Mouse (Mus musculus): Measurements from ENCODE around the gene Nup155. TPM values are rescaled to one million over a fixed set of nuclear protein-coding genes. Genes with fewer than 3 reads are reported as not detected.
A peak's percentile ranks its signal among the peaks of the same experiment; 100 is the strongest.

Nup155 gene
- polyA plus RNA-seq, 1 experiment = 17.1 TPM

GRCm38 (mm10) chr15:8168591-8169265, 59.7 kb downstream of the Nup155 start, which contains the start of gene Cplane1:
Cplane1 (plus strand) TSS chr15:8169106.
- Histone ChIP-seq H3K27me3 (ENCODE audit: control insufficient read depth, insufficient read depth, low read length) (no peaks in the 10 kb centered on the region), H3K4me1 (replicated peaks; ENCODE audit: control insufficient read depth, insufficient read depth, low read length) (no peaks in the 10 kb centered on the region), H3K4me3 (ENCODE audit: control insufficient read depth, insufficient read depth, low read length) (peak within 1 kb of the TSS; percentile 85), H3K27ac (ENCODE audit: control insufficient read depth, insufficient read depth, low read length) (peak within 1 kb of the TSS; percentile 91), H3K36me3 (ENCODE audit: control insufficient read depth, insufficient read depth, low read length) (no peaks in the 10 kb centered on the region)
- no peak for TF ChIP-seq CTCF (IDR thresholded peaks at IDR 0.05; ENCODE audit: borderline replicate concordance, control insufficient read depth, extremely low read depth, insufficient read depth, low read length, poor library complexity)
- peak; percentile 79 for TF ChIP-seq POLR2A (IDR thresholded peaks at IDR 0.05; ENCODE audit: control insufficient read depth, extremely low read depth, insufficient read depth, low read length, poor library complexity)
- under 1% methylated on average over 46 of the region's 47 CpGs for WGBS
- DNase-seq = peak; percentile 94

- 1% methylated on average over 25 of the region's 25 CpGs for WGBS
- no peak for TF ChIP-seq CTCF (IDR thresholded peaks at IDR 0.05; ENCODE audit: borderline replicate concordance, control insufficient read depth, extremely low read depth, insufficient read depth, low read length, poor library complexity)
- TF ChIP-seq POLR2A (IDR thresholded peaks at IDR 0.05; ENCODE audit: control insufficient read depth, extremely low read depth, insufficient read depth, low read length, poor library complexity) = no peak
- peak overlapping the region; percentile 85 for H3K4me3 ChIP-seq (ENCODE audit: control insufficient read depth, insufficient read depth, low read length)
Measured at GRCm38 (mm10) chr15:8169266-8169746, 60.2 kb downstream of the Nup155 start.

GRCm38 (mm10) chr15:8189563-8189962, 80.5 kb downstream of the Nup155 start:
- H3K36me3 ChIP-seq (ENCODE audit: control insufficient read depth, insufficient read depth, low read length) = peaks cover 30% of the 10 kb centered on the region
- H3K27ac ChIP-seq (ENCODE audit: control insufficient read depth, insufficient read depth, low read length) = no peak overlapping the region
- TF ChIP-seq CTCF (IDR thresholded peaks at IDR 0.05; ENCODE audit: borderline replicate concordance, control insufficient read depth, extremely low read depth, insufficient read depth, low read length, poor library complexity) = no peak
- WGBS = 97% methylated on average over 3 of the region's 3 CpGs
- H3K4me3 ChIP-seq (ENCODE audit: control insufficient read depth, insufficient read depth, low read length) = no peak overlapping the region
- H3K27me3 ChIP-seq (ENCODE audit: control insufficient read depth, insufficient read depth, low read length) = no peaks in the 10 kb centered on the region
- no peak for DNase-seq
- no peaks in the 10 kb centered on the region for H3K4me1 ChIP-seq (replicated peaks; ENCODE audit: control insufficient read depth, insufficient read depth, low read length)

More at GRCm38 (mm10) chr15:8169266-8169746, 60.2 kb downstream of the Nup155 start:
- DNase-seq = no peak
- Histone ChIP-seq H3K27ac (ENCODE audit: control insufficient read depth, insufficient read depth, low read length) (no peak overlapping the region), H3K27me3 (ENCODE audit: control insufficient read depth, insufficient read depth, low read length) (no peaks in the 10 kb centered on the region), H3K4me1 (replicated peaks; ENCODE audit: control insufficient read depth, insufficient read depth, low read length) (no peaks in the 10 kb centered on the region), H3K36me3 (ENCODE audit: control insufficient read depth, insufficient read depth, low read length) (no peaks in the 10 kb centered on the region)

- no peak overlapping the region for H3K4me3 ChIP-seq (ENCODE audit: control insufficient read depth, insufficient read depth, low read length)
- TF ChIP-seq CTCF (IDR thresholded peaks at IDR 0.05; ENCODE audit: borderline replicate concordance, control insufficient read depth, extremely low read depth, insufficient read depth, low read length, poor library complexity) (no peak), POLR2A (IDR thresholded peaks at IDR 0.05; ENCODE audit: control insufficient read depth, extremely low read depth, insufficient read depth, low read length, poor library complexity) (no peak)
- H3K36me3 ChIP-seq (ENCODE audit: control insufficient read depth, insufficient read depth, low read length) = peaks cover 33% of the 10 kb centered on the region
- WGBS = 94% methylated on average over 3 of the region's 3 CpGs
- H3K27ac ChIP-seq (ENCODE audit: control insufficient read depth, insufficient read depth, low read length) = no peak overlapping the region
- H3K27me3 ChIP-seq (ENCODE audit: control insufficient read depth, insufficient read depth, low read length) = no peaks in the 10 kb centered on the region
- DNase-seq = no peak
- no peaks in the 10 kb centered on the region for H3K4me1 ChIP-seq (replicated peaks; ENCODE audit: control insufficient read depth, insufficient read depth, low read length)
Measured at GRCm38 (mm10) chr15:8190435-8190834, 81.4 kb downstream of the Nup155 start.

GRCm38 (mm10) chr15:8200317-8200716, 91.2 kb downstream of the Nup155 start:
- no peak overlapping the region for H3K27ac ChIP-seq (ENCODE audit: control insufficient read depth, insufficient read depth, low read length)
- no peak overlapping the region for H3K4me3 ChIP-seq (ENCODE audit: control insufficient read depth, insufficient read depth, low read length)
- H3K36me3 ChIP-seq (ENCODE audit: control insufficient read depth, insufficient read depth, low read length) = peaks cover 18% of the 10 kb centered on the region
- DNase-seq = peak; percentile 6
- H3K27me3 ChIP-seq (ENCODE audit: control insufficient read depth, insufficient read depth, low read length) = no peaks in the 10 kb centered on the region
- TF ChIP-seq CTCF (IDR thresholded peaks at IDR 0.05; ENCODE audit: borderline replicate concordance, control insufficient read depth, extremely low read depth, insufficient read depth, low read length, poor library complexity) (no peak), POLR2A (IDR thresholded peaks at IDR 0.05; ENCODE audit: control insufficient read depth, extremely low read depth, insufficient read depth, low read length, poor library complexity) (no peak)
- H3K4me1 ChIP-seq (replicated peaks; ENCODE audit: control insufficient read depth, insufficient read depth, low read length) = no peaks in the 10 kb centered on the region

- 87% methylated on average over 6 of the region's 6 CpGs for WGBS
- DNase-seq = no peak
- Histone ChIP-seq H3K27me3 (ENCODE audit: control insufficient read depth, insufficient read depth, low read length) (no peaks in the 10 kb centered on the region), H3K4me1 (replicated peaks; ENCODE audit: control insufficient read depth, insufficient read depth, low read length) (no peaks in the 10 kb centered on the region), H3K27ac (ENCODE audit: control insufficient read depth, insufficient read depth, low read length) (no peak overlapping the region), H3K4me3 (ENCODE audit: control insufficient read depth, insufficient read depth, low read length) (no peak overlapping the region), H3K36me3 (ENCODE audit: control insufficient read depth, insufficient read depth, low read length) (peaks cover 8% of the 10 kb centered on the region)
- TF ChIP-seq POLR2A (IDR thresholded peaks at IDR 0.05; ENCODE audit: control insufficient read depth, extremely low read depth, insufficient read depth, low read length, poor library complexity) (no peak), CTCF (IDR thresholded peaks at IDR 0.05; ENCODE audit: borderline replicate concordance, control insufficient read depth, extremely low read depth, insufficient read depth, low read length, poor library complexity) (no peak)
Measured at GRCm38 (mm10) chr15:8208362-8208761, 99.3 kb downstream of the Nup155 start.

Other genes starting within 250 kb of the Nup155 start
- gene Wdr70, start 10.1 kb upstream of the Nup155 start, polyA plus RNA-seq (2012; rRNA removed) = 15.9 and 16.3 TPM in 2 replicates
- 6.3 and 7.2 TPM in 2 replicates for gene Cplane1, start 59.8 kb downstream of the Nup155 start, polyA plus RNA-seq (2012; rRNA removed)

Measured in thymus, adult 2 months (tissue).